Mouse (Mus musculus): ENCODE measurements at regions not wholly inside any gene's neighbourhood (a gene's known extent, or its start where the extent isn't known, plus 50 kb on each side); places are given as distances from the start of the nearest gene placed in this dataset.
A peak's percentile ranks its signal among the peaks of the same experiment; 100 is the strongest.

- no peak for DNase-seq
Observed at GRCm38 (mm10) chr17:85818098-85818855, 130.2 kb upstream of the Six2 start.

DNA sequence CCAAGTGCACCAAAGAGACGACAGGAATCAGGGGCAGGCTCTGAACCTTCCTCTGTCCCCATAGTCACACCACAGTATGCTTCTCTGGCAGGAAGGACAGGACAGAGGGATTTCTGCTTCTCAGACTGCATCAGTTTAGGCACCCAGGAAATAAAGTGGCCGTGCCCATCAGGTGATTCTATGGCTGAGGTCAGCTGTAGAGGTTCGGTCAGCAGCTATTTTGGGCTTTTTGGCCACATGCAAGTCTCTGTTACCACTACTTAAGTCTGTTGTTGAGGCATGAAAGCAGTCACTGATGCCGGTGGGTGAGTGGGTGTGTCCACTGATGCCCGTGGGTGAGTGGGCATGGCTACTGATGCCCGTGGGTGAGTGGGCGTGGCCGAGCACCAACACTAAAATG lies 128.4 kb upstream of the Six2 start:
- DNase-seq = no peak

DNA sequence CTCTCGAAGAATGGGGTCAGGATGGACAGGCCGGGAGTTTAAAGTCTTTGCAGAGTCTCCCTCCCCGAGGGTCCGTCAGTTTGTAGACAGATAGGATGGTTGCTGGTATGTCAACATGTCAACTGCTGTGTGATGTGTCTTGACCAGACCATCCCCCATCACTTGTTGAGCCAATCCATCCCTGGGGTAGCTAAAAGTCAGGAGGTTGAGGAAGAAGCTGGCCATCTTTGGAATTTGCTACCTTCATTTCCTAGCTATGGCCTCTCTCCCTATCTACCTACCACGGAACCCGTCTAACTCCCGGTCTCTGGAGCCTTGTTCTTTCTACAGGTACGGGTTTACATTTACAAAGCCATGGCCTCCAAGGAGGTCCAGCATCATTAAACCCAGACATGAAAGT lies 128.0 kb upstream of the Six2 start:
- DNase-seq = no peak

DNA sequence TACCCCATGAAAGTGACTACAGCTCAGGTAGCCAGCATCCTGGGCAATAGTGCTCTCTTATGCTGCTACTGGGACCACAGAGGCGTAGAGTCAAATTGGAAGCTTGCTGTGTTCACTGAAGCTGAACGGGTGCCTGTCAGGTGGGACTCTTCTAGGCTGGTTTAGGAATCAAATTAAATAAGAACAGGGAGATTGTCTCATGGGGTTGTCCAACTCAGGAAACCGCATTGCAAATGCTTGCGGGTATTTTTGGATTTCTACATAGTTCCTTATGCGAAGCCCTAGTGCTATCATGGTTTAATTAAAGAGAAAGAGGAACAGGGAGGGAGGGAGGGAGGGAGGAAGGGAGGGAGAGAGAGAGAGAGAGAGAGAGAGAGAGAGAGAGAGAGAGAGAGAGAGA lies 120.5 kb upstream of the Six2 start:
- DNase-seq = no peak

GRCm38 (mm10) chr17:85805726-85806359 lies 117.8 kb upstream of the Six2 start:
- no peak for DNase-seq

DNA sequence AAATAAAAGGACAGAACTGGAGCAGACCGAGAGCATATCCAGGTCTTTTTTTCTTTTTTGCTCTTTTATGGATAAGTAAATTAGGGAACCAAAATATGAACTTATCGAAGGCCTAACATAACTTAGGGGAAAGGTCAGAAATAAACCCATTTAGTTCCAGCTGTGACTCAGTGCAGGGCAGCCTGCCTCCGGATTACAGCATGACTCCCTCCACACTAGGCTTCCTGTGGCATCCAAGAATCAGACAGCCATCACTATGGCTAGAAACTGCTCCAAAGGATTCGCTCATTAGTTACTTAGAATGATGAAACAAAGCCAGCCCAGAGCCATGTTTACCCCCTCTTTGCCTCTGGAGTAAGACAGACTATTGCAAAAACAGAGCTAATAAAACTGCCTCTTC lies 116.6 kb upstream of the Six2 start:
- no peak for DNase-seq

- no peak for DNase-seq
Observed at GRCm38 (mm10) chr17:85801734-85802133, 113.7 kb upstream of the Six2 start.

DNA sequence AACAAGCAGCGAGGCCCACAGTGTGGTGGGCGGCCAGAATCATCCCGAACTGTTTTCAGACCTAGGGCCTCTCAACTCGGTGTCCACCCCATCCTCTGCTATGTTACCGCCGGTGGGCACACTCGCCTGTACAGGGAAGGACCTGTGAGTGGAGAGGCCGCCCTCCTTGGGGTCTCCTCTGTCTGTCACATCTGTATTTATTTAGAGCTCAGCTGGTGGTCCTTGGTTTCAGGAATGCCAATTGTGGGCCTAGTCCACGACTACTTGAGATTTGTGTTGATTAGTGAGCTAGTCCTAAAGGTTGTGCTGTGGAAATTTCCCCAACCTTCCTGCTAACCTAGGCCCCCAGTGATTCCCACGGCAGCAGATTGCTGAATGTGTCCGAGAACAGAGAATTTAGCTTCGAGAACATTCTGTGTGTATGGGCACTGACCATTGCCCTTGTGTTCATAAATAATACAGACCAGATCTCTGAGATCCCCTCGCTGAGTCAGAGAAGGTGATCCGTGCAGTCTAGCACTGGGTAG lies 113.1 kb upstream of the Six2 start:
- DNase-seq = no peak

GRCm38 (mm10) chr17:85800357-85801078 lies 112.4 kb upstream of the Six2 start:
- no peak for DNase-seq

DNA sequence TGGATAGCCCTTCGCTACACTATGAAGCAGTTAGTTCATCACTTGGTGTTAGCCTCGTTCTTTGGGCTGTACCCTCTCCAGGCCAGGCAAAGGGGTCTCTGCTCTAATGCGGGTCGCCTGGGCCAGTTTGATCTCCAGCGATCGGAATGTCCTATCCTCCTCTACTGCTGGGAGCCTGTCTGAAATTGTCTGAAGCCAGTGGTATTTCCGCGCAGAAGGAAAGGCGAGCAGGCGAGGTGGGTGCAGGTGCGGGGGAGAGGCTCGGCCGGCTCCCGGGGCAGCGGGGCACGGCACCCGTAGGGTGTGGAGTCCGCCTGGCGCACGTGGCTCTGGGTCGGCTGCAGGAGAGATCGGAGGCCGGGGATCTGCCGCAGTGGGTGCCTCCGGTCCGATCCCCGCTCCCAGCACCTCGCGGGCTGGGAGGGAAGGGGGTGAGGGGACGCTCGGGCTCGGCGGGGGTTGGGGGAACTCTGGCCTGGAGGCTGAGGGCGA lies 111.8 kb upstream of the Six2 start:
- peak; percentile 15 for DNase-seq

DNA sequence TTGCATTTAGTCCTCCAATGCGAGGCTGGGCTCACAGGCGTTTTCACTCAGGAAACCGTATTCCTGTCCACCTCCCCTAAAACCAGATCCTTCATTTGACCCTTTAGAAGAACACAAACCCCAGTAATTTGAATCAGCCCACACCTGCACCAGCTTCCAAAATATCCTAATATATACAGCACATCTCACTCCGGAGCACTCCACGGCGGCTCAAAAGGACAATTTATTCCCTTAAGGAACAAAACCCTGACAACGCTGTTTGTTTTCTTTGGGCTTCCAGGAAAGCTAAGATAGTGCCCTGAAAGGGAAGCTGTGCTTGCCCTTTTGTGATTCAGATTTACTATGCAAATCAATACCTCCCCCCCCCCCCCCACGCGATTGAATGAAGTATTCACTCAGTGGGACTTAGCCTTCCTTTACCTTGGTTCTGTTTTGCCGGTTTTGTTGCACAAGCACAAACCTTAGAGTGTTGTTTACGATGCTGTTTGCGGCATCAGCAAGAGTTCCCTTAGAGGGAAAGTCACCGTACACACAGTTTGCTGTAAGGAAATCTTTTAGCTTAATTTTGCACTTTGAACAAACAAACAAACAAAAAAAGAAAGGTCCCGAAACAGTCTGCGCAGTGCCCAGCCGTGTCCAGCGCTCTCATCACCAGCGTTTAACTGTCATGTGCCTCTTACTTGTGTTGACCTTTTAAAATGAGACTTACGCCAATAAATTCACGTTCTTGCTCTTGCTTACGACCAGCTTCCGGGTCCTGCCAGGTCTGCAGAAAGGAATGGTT lies 111.2 kb upstream of the Six2 start:
- no peak for DNase-seq

GRCm38 (mm10) chr17:85797755-85798154 lies 109.7 kb upstream of the Six2 start:
- DNase-seq = no peak

GRCm38 (mm10) chr17:85795820-85796219 lies 107.7 kb upstream of the Six2 start:
- no peak for DNase-seq

DNA sequence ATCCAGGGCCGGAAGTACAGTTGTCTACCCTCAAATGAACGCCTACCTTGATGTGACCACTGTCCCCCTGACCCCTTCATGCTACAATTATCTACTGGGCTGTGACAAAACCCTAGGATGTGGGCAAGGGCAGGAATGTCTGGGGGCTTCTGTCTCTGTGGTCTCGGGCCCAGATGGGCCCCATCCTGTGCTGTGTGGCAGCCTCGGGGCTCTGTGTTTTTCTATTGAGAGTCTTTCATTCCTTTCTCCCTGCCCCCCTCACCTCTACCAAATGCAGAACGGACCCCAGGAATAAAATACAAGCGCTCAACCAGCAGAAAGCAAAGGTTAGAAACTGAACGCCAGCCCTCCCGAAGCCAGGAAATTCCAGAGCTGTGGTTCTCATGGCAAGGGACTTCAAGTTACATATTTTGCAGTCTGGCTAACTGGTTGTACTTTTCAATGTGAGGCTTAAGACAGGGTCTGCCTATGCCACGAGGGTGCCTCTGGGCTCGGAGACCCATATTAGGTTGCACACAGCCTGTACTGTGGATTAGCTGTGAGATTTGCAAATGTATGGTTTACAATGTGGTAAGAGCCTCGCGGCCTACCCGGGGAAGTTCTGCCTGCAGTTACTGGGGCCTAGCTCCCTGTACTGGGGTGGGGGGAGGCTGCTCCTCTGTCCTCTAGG lies 97.7 kb upstream of the Six2 start:
- no peak for DNase-seq

GRCm38 (mm10) chr17:85780477-85780876 lies 92.4 kb upstream of the Six2 start:
- DNase-seq = no peak

- no peak for DNase-seq
Observed at GRCm38 (mm10) chr17:85776876-85777275, 88.8 kb upstream of the Six2 start.

DNA sequence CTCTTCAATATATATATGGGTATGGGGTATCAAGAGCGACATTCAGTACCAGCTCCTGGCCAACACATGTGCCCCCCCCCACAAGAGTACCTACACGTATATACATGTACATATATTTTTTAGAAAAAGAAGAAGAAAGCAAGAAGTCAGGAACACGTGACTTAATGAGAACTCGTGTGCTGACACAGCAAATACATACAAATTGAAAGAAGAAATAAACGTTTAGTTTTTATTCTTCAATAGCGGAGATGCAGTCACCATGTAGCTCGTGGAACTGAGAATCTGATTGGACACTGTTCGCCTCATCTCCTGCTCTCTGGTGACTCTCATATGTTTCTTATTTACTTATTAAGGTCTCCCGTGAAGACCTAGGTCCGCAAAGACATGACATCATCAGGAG lies 80.3 kb upstream of the Six2 start:
- DNase-seq = no peak

GRCm38 (mm10) chr17:85767201-85767862 lies 79.3 kb upstream of the Six2 start:
- no peak for DNase-seq

GRCm38 (mm10) chr17:85766556-85766955 lies 78.5 kb upstream of the Six2 start:
- no peak for DNase-seq

GRCm38 (mm10) chr17:85758581-85759098 lies 70.6 kb upstream of the Six2 start:
- DNase-seq = no peak

GRCm38 (mm10) chr17:85757647-85758046 lies 69.6 kb upstream of the Six2 start:
- no peak for DNase-seq
